Mouse (Mus musculus) hindbrain, embryonic 10.5 days (tissue): Measurements from ENCODE around the gene Slc38a3. TPM values are rescaled to one million over a fixed set of nuclear protein-coding genes. Genes with fewer than 3 reads are reported as not detected.

Experiments used
- DNase-seq: peaks from one replicate; pipeline ENCODE4 v3.0.0-alpha.2; 2017; ENCODE audit warnings: low spot score
- H3K27ac ChIP-seq: fragments of 300-500 bp; sonication (generic); 2 replicates; pipeline ENCODE4 v1.5.1; 2016; ENCODE audit warnings: mild to moderate bottlenecking, moderate library complexity
- H3K27me3 ChIP-seq: fragments of 300-500 bp; sonication (generic); 2 replicates; pipeline ENCODE4 v1.6.1; 2016; ENCODE audit warnings: mild to moderate bottlenecking; ENCODE audit not compliant: poor library complexity, insufficient read depth, severe bottlenecking
- H3K36me3 ChIP-seq: fragments of 300-500 bp; sonication (generic); 2 replicates; pipeline ENCODE4 v1.6.1; 2016; ENCODE audit warnings: mild to moderate bottlenecking, moderate library complexity
- H3K4me1 ChIP-seq: fragments of 300-500 bp; sonication (generic); replicated peaks from 2 replicates; pipeline ENCODE4 v1.6.1; 2016; ENCODE audit warnings: mild to moderate bottlenecking
- H3K4me3 ChIP-seq: fragments of 300-500 bp; sonication (generic); 2 replicates; pipeline ENCODE4 v1.5.1; 2016; ENCODE audit warnings: mild to moderate bottlenecking, moderate library complexity
- H3K9me3 ChIP-seq: fragments of 300-500 bp; sonication (generic); 2 replicates; pipeline ENCODE4 v1.6.1; 2016; ENCODE audit warnings: mild to moderate bottlenecking, moderate library complexity
- WGBS: fragments of 180-500 bp; shearing (Covaris S2); methylation state at CpG from one replicate; pipeline ENCODE4 v1.1.7; 2016; 5-methylcytosine and 5-hydroxymethylcytosine counted together
- polyA plus RNA-seq: library from polyadenylated mRNA; unstranded; fragments of >200 nt; fragmentation: Nextera tagmentation; extraction: Ambion mirVana; gene quantifications from 2 replicates; pipeline ENCODE4 v1.2.1, GENCODE M21; 2016

Slc38a3 gene
- polyA plus RNA-seq, 1 experiment from 2014 or later: 7.2 TPM

- 74% methylated on average over 2 of the region's 2 CpGs for WGBS
Measured at GRCm38 (mm10) chr9:107617461-107617860, 51.9 kb downstream of the Slc38a3 start.

DNA sequence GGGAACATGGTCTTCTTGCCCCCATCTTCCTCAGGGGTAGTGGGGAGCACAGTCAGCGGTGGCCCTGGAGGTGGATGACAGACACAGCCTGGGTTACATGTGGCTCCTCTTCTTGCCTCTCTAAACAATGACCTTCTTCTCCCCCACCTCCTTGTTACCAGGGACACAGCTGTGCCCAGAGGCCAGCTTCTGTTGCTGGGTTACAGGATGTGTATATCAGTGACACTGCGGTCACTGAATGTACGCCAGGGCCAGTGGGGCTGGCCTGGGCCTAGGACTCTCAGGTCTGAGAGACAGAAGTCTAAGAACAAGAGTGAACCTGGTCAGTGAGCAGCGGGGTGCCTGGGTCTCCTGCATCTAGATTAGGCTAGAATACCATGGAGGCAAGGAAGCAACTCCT, 54.3 kb downstream of the Slc38a3 start:
- Histone ChIP-seq H3K4me3 (peak overlapping the region; percentile 9; the same call in 1 of the 2 replicates), H3K4me1 (peaks cover 71% of the 10 kb centered on the region), H3K9me3 (no peaks in the 10 kb centered on the region), H3K36me3 (peaks cover 68% of the 10 kb centered on the region), H3K27me3 (no peaks in the 10 kb centered on the region), H3K27ac (peak overlapping the region; percentile 85)
- WGBS: 49% methylated on average over 4 of the region's 4 CpGs
- peak; percentile 60 for DNase-seq

More at GRCm38 (mm10) chr9:107617461-107617860, 51.9 kb downstream of the Slc38a3 start:
- peaks cover 48% of the 10 kb centered on the region for H3K4me1 ChIP-seq
- H3K36me3 ChIP-seq: peaks cover 90% of the 10 kb centered on the region
- no peaks in the 10 kb centered on the region for H3K27me3 ChIP-seq
- no peak overlapping the region for H3K4me3 ChIP-seq
- H3K27ac ChIP-seq: no peak overlapping the region
- no peak for DNase-seq
- H3K9me3 ChIP-seq: no peaks in the 10 kb centered on the region

GRCm38 (mm10) chr9:107612945-107613569, 56.3 kb downstream of the Slc38a3 start:
- Histone ChIP-seq H3K9me3 (no peaks in the 10 kb centered on the region), H3K27ac (peak overlapping the region; percentile 99), H3K36me3 (peaks cover 49% of the 10 kb centered on the region), H3K4me3 (peak overlapping the region; percentile 53), H3K4me1 (peaks cover 85% of the 10 kb centered on the region), H3K27me3 (peaks cover 6% of the 10 kb centered on the region; the same call in 1 of the 2 replicates)
- no peak for DNase-seq
- 14% methylated on average over 12 of the region's 12 CpGs for WGBS

DNA sequence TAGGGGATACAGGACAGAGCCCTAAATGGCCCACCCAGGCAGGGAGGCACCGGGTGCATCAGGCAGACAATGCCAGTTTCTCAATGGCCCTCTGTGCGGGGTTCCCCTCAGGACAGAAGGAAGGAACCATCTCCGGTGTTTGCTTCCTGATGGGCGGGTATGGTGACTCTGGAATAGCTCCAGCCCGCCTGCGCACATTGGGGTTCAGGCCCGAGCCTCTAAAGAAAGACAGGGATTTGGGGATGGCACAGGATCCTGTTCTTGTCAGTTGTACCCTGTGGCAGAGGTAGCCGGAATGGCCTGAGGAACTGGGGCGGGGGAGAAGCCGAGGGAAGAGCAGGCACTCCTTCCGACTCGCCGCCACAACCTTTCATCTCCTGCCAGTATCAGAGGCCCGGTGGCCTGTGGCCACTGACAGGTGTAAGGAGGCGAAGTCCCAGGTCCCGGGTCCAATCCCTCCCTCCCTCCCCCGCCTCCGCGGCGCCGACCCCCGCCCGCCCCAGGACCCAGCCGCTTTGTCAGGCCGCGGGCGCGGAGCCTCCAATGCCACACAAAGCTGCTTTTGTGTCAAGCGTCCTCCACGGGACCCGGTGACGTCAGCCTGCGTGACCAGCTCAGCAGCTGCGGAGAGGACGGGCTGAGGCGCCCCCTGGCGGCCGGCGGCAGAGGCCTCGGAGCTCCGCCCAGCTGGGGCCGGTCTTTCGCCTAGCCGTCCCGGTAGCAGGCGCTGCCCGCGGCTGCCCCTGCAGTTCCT, 57.0 kb downstream of the Slc38a3 start:
- H3K4me1 ChIP-seq: peaks cover 92% of the 10 kb centered on the region
- 2% methylated on average over 46 of the region's 48 CpGs for WGBS
- peak overlapping the region; percentile 99 for H3K27ac ChIP-seq
- peaks cover 42% of the 10 kb centered on the region for H3K36me3 ChIP-seq
- H3K4me3 ChIP-seq: peak overlapping the region; percentile 53
- peaks cover 10% of the 10 kb centered on the region; the same call in 1 of the 2 replicates for H3K27me3 ChIP-seq
- H3K9me3 ChIP-seq: no peaks in the 10 kb centered on the region
- DNase-seq: peak; percentile 99

DNA sequence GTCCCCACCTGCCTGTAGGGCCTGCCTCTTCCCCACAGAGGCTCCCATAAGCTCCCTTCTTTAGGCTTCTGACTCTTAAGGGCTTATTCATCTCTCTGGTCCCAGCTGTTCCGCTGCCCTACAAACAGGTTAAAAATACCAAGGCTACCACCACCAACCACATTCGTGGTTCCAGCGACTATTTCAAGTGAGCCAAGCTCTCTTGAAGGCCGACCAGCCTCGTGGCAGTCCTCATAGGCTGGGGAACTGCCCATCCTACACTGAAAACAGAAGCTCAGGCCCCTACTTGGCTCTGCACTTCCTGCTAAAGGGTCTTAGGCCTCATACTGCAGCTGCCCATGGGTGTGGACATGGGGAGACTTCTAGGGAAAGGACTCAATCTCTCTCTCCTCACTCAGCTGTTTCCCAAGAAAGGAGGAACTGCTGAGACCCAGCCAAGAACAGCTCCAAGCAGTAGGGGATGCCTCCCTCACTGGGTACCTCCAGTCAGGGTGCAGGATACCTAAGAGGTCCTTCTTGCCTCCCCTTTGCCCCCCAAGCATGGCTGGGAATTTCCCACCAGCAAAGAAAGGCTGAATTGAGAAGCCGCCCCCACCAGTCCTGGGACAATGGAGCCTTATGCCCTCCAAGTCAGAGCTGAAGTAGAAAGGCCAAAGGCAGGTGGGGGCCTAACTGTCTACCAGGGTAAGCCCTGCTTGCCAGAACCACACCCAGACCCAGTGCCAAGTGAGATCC, 57.7 kb downstream of the Slc38a3 start:
- peak overlapping the region; percentile 53 for H3K4me3 ChIP-seq
- peaks cover 34% of the 10 kb centered on the region for H3K36me3 ChIP-seq
- H3K27me3 ChIP-seq: peaks cover 13% of the 10 kb centered on the region; the same call in 1 of the 2 replicates
- DNase-seq: no peak
- peak overlapping the region; percentile 99 for H3K27ac ChIP-seq
- 76% methylated on average over 6 of the region's 6 CpGs for WGBS
- H3K4me1 ChIP-seq: peaks cover 97% of the 10 kb centered on the region
- no peaks in the 10 kb centered on the region for H3K9me3 ChIP-seq

DNA sequence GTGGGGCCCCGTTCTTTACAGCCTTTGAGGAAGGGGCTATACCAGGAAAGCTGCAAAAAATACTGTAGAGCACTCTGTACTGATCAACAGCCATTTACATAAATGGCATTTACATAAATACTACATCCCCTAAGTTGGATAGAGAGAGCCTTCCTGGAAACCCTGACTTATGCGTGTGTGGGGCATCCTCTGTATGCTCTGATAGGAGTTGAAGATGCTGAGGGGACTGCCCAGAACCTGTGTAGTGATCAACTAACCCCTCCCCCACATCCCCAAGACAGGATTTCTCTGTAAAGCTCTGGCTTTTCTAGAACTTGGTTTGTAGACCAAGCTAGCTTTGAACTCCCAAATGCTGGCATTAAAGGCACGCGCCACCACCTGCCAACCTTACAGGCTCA, 59.9 kb downstream of the Slc38a3 start:
- Histone ChIP-seq H3K4me3 (peak overlapping the region; percentile 18; the same call in 1 of the 2 replicates), H3K27ac (peak overlapping the region; percentile 99), H3K36me3 (peaks cover 12% of the 10 kb centered on the region), H3K27me3 (peaks cover 13% of the 10 kb centered on the region; the same call in 1 of the 2 replicates), H3K4me1 (peaks cover 97% of the 10 kb centered on the region), H3K9me3 (no peaks in the 10 kb centered on the region)
- DNase-seq: no peak
- 67% methylated on average over 4 of the region's 4 CpGs for WGBS

DNA sequence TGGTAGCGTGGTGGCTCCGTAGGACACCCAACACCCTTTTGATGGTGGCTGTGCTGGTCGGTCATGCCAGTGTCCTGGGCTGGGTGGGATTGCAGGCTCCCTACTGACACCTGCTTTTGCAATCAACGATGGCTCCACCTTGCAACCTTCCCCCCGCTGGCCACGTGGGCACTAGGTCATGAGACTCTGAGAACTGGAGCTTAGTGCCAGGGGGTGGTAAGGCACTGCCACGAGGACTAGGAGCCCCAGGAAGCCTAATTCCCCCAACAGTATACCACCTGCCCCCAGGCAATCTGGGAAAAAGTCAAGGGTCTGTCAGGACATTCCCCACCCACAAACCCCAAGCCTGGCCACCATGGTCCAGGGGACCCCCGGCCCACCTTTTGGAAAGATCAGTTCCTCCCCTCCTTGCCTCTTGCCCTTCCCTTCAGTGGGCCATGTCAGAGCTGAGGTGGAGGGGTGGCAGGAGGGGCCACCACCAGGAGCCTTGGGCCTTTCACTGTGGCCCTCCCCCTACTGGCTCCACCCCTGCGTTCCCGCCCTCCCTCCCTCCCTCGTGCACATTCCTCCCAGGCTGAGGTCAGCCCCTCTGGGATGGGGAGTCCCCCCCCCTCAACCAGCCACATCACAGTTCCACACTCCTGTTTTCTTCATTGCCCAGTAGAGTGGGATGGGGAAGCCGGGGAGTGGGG, 60.4 kb downstream of the Slc38a3 start, which contains the start of gene Sema3b:
TSS of gene Sema3b (minus strand) at position 489 of the 692 bp plus-strand sequence.
- DNase-seq: no peak
- H3K36me3 ChIP-seq: peaks cover 7% of the 10 kb centered on the region
- H3K4me3 ChIP-seq: peak within 1 kb of the TSS; percentile 18; the same call in 1 of the 2 replicates
- peak within 1 kb of the TSS; percentile 99 for H3K27ac ChIP-seq
- H3K27me3 ChIP-seq: peaks cover 13% of the 10 kb centered on the region; the same call in 1 of the 2 replicates
- H3K4me1 ChIP-seq: peaks cover 98% of the 10 kb centered on the region
- H3K9me3 ChIP-seq: no peaks in the 10 kb centered on the region
- 39% methylated on average over 12 of the region's 12 CpGs for WGBS

- no peak overlapping the region for H3K4me3 ChIP-seq
- peaks cover 13% of the 10 kb centered on the region; the same call in 1 of the 2 replicates for H3K27me3 ChIP-seq
- H3K27ac ChIP-seq: peak overlapping the region; percentile 99
- WGBS: 55% methylated on average over 9 of the region's 9 CpGs
- H3K9me3 ChIP-seq: no peaks in the 10 kb centered on the region
- no peak for DNase-seq
- peaks cover 97% of the 10 kb centered on the region for H3K4me1 ChIP-seq
- H3K36me3 ChIP-seq: 0 out of 2 replicates have a peak, but pooled peaks cover 3% of the 10 kb centered on the region
Measured at GRCm38 (mm10) chr9:107607653-107608245, 61.6 kb downstream of the Slc38a3 start.

DNA sequence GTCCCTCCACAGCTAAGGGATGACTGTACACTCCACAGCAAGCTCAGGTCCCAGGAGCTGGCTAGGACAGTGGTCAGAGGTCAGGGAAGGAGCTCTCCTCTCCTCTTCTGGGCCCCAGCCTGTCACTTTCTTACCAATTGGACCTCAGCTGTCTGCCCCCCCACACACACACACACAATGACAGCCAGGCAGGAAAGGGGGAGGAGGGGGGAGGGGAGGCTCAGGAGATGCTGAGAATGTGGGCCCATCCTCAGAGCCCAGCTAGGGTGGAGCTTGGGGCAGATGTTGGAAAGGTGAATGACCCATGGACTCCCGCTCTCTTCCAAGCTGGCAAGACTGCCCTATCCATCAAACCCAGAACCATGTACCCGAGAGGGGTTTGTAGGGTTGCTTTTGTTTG, 62.3 kb downstream of the Slc38a3 start:
- Histone ChIP-seq H3K4me3 (peak overlapping the region; percentile 29; the same call in 1 of the 2 replicates), H3K27ac (peak overlapping the region; percentile 99), H3K9me3 (no peaks in the 10 kb centered on the region), H3K36me3 (no peaks in the 10 kb centered on the region), H3K4me1 (peaks cover 97% of the 10 kb centered on the region), H3K27me3 (peaks cover 13% of the 10 kb centered on the region; the same call in 1 of the 2 replicates)
- WGBS: 72% methylated on average over 2 of the region's 2 CpGs
- DNase-seq: peak; percentile 41

- H3K36me3 ChIP-seq: no peaks in the 10 kb centered on the region
- peaks cover 13% of the 10 kb centered on the region; the same call in 1 of the 2 replicates for H3K27me3 ChIP-seq
- H3K4me1 ChIP-seq: peaks cover 93% of the 10 kb centered on the region
- no peak for DNase-seq
- H3K9me3 ChIP-seq: no peaks in the 10 kb centered on the region
- 10% methylated on average over 9 of the region's 9 CpGs for WGBS
- H3K27ac ChIP-seq: peak overlapping the region; percentile 99
- H3K4me3 ChIP-seq: peak overlapping the region; percentile 29
Measured at GRCm38 (mm10) chr9:107606591-107606990, 62.7 kb downstream of the Slc38a3 start.

DNA sequence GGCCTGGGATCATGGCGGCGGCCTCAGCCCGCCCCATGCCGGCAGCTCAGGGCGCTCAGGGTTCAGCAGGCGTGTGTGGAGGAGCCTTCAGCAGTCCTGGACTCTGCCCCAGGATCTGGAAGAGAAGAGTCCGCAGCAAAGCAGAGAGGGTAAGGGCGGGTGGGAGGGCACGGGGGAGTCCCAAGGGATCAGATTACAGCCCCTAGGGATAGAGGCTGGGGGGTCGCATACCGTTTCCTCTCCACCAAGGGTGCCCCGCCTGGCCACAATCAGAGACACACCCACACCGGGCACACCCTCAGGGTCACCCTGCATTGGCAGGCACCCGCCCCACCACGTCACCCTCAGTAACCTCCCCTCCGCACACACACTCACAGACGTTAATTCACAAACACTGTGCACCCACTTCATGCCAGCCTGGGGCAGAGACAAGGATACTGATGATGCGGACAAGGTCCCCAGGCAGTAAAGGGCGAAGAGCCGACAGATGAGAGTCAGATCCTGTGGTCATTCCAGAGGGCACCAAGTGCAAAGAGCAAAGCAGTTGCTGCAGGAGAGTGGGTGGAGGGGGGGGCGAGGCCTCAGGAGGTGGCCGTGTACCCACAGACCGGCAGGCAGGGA, 64.2 kb downstream of the Slc38a3 start:
- 36% methylated on average over 23 of the region's 23 CpGs for WGBS
- Histone ChIP-seq H3K9me3 (no peaks in the 10 kb centered on the region), H3K4me1 (peaks cover 81% of the 10 kb centered on the region), H3K4me3 (peak overlapping the region; percentile 36), H3K27me3 (peaks cover 23% of the 10 kb centered on the region; the same call in 1 of the 2 replicates), H3K36me3 (no peaks in the 10 kb centered on the region), H3K27ac (peak overlapping the region; percentile 82)
- no peak for DNase-seq
